Mouse (Mus musculus) lung, postnatal 10 days (tissue): ENCODE data around the gene Slfn5.
"Not testable (repeated sequence)": the region's sequence is repeated elsewhere in the genome, so short reads cannot be mapped to it uniquely, and the experiment has no call there.

Source experiments
- DNase-seq: peaks from one replicate; pipeline ENCODE4 v3.0.0; 2021

Slfn5 gene

DNA sequence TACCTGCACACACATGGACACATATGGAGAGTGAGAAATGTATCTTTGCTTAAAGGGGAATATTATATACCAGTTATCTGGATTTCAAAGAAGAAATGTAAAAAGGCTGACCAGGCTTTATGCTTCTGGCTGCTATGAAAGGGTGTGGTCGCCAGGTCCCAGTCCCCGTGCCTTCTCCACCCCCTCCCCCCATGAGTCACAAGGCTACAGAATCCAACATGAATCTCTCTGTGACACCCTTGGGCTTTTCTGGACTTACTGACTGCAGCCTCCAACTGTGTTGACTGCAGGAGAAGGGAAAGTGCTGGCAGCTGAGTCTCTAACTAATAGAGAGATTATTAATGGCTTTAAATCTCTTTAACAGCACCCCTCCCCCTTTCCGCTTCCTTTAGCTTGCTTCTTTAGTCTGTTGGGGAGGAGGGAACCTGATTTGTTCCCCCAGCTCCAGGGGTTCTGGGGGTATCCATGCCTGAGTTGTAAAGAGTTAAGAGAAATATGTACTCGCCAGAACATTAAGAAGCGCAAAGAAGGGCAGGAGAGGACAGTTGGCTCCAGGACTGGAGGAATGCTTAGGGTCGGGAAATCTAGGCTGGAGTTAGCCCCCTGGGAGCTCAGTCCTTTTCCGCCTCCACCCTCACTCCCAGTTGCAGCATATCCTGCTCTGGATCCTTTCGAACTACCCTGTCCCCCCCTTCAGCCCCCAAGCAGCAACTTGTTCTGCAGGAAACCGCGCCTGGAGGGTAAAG, at the start of gene Slfn5:
TSS of gene Slfn5 (plus strand) at position 614 of the 746 bp plus-strand sequence.
- peak; percentile 66 for DNase-seq

DNA sequence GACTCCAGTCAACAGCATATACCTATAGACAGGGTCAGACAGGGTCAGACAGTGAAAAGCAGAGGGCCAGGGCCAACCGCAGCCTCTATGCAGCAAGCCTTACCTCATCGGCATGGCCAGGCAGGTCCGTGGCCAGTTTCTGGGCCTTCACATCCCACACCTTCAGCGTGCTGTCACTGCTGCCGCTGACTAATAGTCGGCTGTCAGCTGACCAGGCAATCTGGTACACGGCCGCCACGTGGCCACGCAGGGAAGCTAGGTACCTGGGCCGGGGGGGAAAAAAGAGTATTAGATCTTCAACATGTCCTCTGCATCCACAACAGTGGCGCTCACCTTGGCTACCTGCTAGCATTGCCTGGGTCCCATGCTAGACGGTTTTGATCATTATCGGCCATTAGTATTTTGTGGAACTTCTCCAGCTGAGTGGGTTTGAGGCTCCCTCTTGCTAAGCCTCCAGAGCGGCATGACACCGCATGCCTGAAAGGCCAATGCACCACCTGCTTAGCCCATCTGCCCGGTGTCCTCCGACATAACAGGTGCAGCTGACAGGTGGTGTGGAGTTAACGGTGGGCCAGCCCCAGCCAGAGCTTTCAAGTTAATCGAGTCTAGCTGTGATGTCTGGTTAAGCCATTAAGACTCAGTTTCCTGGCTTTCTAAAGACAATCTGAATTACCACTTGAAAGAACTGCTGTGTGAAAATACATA, 49.4 kb upstream of the Slfn5 start:
- DNase-seq: no peak

DNA sequence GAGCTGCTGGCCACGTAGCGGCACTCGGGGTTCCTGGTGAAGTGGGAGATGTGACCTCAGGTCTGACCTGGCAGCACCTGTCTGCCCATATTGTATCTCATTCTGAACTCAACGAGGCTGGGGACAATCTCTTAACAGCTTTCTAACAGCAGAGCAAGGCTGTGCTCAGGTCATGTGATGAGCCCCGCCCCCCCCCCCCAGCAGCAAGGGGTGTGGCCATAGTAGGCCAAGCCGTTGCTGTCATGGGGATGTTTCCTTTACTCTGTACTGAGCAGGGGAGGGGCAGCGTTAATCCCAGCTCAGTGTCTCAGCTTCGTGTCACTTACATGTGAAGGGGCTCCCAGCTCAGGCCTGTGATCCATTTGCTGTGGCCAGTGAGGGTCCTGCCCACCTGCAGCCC, 46.2 kb upstream of the Slfn5 start:
- no peak for DNase-seq

DNA sequence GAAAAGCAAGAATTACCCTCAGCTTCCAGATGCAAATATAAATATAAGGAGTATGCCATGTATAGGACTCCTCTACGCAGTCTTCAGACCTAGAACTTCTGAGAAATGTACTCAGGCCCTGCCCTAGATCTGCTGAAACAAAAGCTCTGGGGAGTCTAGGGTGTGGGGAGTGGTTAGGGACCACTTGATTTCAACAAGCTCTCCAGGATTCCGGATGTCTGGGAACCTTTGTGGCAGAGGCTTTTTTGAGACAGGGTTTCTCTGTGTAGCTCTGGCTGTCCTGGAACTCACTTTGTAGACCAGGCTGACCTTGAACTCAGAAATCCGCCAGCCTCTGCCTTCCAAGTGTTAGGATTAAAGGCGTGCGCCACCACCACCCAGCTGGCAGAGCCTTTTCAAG, 45.3 kb upstream of the Slfn5 start:
- no peak for DNase-seq

DNA sequence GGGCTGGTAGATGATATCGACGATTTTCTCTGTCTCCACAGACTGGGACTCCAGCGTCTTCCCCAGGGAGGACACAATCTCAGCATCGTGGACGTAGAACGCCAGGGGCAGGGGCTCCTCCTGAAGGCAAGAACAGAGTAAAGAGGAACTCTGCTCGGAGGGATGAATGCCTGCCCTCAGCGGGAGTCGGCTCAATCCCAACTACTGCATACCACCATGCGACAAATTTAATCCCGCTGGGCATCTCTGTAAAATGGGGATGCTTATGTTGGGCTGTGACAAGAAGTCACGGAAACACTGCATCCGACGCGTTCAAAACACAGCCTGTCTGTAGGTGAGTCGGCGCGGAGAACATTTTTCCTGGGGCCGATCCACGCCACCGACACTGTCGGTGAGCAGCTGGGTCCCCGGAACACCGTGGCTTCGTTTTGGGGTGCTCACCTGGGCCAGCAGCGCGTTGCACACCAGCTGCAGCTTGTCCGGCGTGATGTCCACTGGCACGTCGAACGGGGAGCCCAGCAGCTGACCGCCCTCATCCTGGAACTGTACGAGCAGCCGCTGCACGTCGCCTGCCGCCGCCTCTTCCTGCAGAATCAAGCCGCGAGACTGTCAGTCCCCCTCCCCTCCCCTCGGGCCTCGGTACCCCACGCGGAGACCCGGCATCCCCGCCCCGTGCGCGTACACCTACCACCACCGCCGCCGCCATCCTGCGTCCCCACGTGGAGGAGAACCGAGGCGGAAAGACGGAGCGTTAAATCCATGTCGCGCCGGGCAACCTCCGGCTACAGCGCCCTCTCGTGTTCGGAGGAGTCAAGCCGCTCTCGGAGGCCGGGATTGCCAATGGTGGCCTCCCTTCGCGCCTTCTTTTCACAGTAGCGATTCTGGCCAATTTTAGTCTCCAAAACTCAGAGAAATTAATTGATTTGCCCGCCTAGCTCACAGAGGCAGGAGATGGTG, 43.2 kb upstream of the Slfn5 start, which contains the start of gene Nle1:
TSS of gene Nle1 (minus strand) at position 761 of the 957 bp plus-strand sequence.
- peak; percentile 95 for DNase-seq

DNA sequence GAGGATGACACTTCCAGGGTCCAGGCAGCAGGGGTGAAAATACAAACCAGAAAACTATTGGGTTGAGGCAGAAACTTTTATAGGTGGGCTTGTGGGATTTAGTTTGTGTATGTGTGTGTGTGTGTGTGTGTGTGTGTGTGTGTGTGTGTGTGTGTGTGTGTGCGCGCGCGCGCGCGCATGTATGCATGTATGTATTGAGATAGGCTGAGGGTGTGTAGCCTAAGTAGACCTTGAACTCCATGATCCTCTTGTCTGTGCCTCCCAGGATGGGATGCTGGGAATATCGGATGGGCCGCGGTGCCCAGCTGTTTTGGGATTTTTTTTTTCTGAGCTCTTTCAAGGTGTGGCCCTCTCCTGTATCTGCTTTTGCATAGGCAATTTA, 42.5 kb upstream of the Slfn5 start:
- DNase-seq: no peak

DNA sequence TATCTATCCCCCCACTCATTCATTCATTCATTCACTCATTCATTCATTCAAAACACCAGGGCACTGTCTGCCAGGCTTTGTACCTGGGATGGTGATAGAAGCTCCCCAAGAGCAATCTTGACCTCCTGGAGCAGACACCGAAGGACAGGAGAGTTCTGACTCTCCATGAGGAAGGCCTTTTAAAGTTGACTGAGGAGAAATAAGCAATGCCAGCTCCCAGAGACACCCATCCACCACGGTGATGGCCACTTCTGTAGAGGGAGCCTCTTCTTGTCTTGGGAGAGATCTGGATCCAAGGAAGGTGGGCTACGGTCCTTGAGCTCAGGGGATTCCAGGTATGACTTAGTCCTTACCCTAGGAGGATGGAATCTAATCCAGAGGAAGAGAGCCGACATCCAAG, 40.9 kb upstream of the Slfn5 start, which contains the start of gene Unc45b:
TSS of gene Unc45b (plus strand) at position 301 of the 400 bp plus-strand sequence.
- no peak for DNase-seq

DNA sequence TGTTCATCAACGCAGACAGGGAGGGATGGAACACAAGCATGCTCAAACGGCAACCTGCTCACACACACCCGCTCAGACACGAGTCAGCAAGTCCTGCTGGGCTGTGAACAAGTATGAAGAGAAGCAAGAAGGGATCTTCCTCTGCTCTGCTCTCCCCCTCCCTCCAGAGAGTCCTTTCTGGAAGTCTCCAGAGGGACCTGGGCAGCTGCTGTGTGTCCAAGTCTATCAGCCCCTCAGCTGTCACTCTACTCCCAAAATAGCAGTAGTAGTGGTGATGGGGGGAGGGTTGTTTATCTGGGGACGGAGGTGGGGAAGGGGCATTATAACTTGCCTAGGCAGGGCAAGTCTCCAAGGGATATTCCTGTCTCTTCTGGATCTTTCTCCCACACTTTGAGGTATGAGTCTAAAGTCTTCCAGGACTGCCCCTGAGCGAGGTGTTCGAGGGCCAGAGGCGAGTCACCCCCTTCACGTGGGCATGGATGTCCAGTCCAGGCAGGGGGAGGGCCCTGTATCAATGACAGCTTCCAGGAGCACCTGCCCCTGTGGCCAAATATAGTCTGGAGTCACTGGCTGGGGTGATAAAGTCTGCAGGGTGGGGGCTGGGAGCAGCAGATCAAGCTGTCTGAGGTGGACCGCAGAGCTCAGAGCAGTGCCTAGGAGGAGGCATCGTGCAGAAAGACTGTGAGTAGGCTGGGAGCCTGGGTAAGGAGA, 40.3 kb upstream of the Slfn5 start:
- no peak for DNase-seq

DNA sequence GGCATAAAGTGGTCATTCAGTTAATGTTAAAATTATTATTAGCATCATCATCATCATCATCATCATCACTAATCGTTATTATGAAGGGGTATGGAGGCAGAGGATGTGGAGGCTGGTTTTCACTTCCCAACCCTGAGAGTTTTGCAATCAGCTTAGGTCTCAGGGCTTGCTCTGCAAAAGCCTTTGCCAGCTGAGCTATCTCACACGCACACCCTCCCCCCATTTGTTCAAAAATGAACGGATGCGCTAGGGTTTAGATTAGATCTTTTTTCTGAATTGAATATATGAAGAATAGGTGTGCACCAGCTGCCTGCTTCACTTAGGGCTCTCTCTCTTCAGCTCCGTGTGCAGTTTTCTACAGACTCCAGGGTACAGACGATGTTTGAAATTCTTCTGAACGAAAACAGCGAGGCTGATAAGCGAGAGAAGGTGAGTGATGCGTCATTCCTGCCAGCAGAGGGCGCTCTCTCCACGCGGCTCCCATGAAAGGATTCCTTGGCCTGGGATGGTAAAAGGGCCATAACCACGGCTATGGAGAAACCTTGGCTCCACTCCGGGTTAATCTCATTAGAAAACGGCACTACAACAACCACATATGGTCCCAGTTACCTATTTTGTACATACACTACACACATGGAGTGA, 36.3 kb upstream of the Slfn5 start:
- peak; percentile 77 for DNase-seq

DNA sequence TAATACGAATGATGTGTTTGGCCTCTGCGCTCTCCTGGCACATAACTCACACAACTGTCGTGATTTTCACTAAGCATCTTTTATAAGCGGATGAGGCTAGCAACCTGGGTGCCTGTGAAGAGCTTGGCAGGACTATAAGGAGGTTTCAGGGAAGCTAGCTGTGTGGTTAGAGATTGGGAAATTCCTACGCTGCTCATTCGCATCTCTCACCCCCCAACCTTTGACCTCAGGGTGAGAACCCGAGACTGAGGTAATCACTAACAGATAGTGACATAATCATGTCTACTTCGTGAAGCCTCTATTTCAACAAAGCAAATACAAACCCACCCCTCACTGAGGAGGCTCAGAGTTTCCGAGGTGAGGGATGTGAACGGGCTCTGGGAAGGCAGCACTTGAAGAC, 30.4 kb upstream of the Slfn5 start:
- DNase-seq: no peak

DNA sequence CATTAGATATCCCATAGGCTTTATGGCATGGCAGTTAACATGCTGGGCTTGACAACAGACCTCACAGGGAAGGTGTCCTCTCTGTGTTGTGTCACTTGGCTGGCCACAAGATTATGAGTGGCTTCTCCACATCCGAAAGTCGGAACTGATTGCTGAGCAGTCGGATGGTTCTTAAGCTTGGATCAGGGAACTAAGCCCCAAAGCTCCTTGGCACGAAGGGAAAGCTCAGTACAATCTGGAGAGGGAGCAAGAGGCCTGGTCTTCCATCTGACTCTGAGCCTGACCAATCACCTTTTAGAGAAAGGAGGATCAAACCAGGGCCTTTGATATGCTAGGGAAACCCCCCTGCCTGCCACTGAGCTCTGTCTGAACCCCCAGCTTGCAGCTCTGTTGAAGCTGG, 29.5 kb upstream of the Slfn5 start:
- DNase-seq: no peak

DNA sequence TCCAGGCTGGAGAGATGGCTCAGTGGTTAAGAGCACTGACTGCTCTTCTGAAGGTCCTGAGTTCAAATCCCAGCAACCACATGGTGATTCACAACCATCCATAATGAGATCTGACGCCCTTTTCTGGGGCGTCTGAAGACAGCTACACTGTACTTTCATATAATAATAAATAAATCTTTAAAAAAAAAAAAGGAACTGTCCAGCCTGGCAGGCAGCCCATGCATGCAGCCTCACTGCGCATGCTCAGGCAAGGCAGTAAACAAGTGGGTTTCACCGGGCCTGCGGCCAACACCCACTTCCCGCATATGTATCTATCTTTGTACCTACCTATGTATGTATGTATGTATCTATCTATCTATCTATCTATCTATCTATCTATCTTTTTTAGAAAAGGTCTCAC, 27.2 kb upstream of the Slfn5 start:
- DNase-seq: not testable (repeated sequence)

DNA sequence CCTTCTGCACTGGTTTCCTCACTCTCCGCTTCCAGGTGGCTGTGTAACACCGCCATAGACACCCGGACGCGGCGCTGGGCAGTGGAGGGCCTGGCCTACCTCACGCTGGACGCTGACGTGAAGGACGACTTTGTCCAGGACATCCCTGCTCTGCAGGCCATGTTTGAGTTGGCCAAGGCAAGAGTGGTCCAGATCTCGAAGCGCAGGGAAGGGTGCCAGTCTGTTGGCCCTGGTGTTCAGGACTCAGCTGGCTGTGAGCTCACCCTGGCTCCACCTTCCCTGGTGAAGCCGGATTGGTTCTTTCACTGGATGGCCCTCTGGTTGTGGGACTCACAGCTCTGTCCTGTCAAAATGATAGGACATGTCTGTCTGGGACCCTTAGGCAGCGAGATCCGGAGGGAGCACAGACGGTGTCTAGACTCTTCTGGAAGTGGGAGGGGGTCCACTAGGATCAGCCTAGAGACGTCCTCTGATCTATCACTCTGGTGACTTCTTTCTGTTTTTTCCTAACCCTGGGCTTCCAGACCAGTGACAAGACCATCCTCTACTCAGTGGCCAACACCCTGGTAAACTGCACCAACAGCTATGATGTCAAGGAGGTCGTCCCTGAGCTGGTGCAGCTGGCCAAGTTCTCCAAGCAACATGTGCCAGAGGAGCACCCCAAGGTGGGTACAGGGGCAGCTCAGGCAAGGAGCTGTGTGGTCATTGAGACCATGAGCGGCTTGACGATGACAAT, 22.1 kb upstream of the Slfn5 start:
- no peak for DNase-seq

DNA sequence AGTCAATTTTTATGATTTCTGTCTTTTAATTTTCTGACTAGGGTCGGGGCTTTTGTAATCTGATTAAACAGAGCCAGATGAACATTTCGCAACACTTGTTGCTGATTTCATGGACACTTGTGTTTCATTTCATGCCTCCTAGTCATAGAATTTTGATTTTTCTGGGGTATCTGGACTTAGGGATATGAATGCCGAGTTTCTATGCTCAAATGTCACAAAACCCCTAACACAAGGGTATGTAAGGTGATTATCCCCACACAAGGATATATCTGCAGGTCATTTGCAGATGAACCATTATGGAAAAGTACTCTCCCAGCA, 21.6 kb upstream of the Slfn5 start:
- DNase-seq: no peak

DNA sequence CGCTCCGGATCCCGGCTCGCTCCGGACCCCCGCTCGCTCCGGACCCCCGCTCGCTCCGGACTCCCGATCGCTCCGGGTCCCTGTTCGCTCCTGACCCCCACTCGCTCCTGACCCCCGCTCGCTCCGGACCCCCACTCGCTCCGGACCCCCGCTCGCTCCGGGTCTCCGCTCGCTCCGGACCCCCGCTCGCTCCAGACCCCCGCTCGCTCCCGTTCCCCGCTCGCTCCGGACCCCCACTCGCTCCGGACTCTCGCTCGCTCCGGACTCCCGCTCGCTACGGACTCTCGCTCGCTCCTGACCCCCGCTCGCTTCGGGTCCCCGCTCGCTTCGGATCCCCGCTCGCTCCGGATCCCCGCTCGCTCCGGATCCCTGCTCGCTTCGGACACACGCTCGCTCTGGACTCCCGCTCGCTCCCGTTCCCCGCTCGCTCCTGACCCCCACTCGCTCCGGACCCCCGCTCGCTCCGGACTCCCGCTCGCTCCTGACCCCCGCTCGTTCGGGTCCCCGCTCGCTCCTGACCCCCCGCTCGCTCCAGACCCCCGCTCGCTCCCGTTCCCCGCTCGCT, 20.7 kb upstream of the Slfn5 start:
- DNase-seq: peak; percentile 43

DNA sequence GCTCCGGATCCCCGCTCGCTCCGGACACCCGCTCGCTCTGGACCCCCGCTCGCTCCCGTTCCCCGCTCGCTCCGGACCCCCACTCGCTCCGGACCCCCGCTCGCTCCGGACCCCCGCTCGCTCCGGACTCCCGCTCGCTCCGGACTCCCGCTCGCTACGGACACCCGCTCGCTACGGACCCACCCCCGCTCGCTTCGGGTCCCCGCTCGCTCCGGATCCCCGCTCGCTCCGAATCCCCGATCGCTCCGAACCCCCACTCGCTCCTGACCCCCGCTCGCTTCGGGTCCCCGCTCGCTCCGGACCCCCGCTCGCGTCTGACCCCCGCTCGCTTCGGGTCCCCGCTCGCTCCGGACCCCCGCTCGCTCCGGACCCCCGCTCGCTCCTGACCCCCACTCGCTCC, 20.0 kb upstream of the Slfn5 start:
- DNase-seq: not testable (repeated sequence)

DNA sequence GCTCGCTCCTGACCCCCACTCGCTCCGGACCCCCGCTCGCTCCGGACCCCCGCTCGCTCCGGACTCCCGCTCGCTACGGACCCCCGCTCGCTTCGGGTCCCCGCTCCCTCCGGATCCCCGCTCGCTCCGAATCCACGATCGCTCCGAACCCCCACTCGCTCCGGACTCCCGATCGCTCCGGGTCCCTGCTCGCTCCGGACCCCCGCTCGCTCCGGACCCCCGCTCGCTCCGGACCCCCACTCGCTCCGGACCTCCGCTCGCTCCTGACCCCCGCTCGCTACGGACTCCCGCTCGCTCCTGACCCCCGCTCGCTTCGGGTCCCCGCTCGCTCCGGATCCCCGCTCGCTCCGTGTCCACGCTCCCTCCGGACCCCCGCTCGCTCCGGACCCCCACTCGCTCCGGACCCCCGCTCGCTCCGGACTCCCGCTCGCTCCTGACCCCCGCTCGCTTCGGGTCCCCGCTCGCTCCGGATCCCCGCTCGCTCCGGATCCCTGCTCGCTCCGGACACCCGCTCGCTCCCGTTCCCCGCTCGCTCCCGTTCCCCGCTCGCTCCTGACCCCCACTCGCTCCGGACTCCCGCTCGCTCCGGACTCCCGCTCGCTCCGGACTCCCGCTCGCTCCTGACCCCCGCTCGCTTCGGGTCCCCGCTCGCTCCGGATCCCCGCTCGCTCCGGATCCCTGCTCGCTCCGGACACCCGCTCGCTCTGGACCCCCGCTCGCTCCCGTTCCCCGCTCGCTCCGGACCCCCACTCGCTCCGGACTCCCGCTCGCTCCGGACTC, 19.3 kb upstream of the Slfn5 start:
- DNase-seq: peak; percentile 45

DNA sequence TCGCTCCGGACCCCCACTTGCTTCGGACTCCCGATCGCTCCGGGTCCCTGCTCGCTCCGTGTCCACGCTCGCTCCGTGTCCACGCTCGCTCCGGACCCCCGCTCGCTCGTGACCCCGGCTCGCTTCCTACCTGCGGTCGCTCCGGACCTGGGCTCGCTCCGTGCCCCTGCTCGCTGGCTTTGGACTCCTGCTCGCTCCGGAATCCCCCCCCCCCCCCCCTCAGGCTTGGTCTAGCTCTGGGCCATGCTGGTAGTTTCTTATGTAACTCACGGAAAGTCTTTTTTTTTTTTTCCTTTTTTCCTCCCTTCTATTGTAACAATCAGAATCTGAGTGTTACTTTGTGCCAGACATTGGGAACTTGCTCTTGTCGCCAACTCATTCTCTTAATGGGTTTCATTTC, 18.0 kb upstream of the Slfn5 start:
- no peak for DNase-seq

DNA sequence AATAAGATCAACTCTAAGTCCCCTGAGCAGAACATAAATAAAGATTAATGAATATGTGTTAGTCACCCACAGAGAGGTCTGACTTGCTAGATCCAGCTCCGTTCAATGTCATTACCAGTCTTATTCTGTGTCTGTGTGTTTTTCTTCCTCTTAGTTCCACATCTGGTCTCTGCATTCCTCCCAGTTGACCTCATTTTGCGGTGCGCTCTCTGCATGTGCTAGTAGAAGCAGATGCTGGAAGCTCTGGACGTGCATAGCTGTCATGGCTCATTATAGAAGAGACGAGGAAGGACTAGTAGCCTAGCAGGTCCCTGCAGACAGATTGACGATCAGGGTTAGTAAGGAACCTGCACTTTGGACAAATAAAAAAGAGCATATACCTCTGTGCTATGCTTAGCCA, 7.8 kb upstream of the Slfn5 start:
- no peak for DNase-seq

DNA sequence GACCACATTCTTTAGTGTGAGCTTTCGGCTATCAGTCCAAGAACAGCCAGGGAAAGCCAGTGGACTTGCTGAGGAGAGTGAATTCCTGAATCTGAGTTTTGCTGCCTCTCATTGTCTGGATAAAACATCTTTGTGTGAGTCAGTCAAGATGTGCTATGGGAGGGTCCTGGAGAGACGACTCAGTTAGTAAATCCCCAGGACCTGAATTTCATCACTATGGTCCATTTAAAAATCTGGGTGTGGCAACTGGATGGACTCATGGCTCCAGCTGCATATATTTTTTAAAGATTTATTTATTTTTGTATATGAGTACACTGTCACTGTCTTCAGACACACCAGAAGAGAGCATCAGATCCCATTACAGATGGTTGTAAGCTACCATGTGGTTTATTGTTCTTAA, 5.5 kb upstream of the Slfn5 start:
- DNase-seq: no peak
